Mouse (Mus musculus) cerebellum, adult 2 months (tissue): ENCODE measurements around the gene Atrnl1.

Experiments
- CTCF ChIP-seq: fragments of 200-500 bp; IDR thresholded peaks from 2 replicates; pipeline ENCODE4 v1.5.1; 2011; ENCODE audit warnings: low read depth, mild to moderate bottlenecking, control low read depth, low read length, moderate library complexity, borderline replicate concordance; ENCODE audit not compliant: insufficient read depth
- POLR2A ChIP-seq: fragments of 200-500 bp; IDR thresholded peaks from 2 replicates; pipeline ENCODE4 v1.6.1; 2011; ENCODE audit warnings: low read length, control low read depth, borderline replicate concordance; ENCODE audit not compliant: insufficient read depth

DNA sequence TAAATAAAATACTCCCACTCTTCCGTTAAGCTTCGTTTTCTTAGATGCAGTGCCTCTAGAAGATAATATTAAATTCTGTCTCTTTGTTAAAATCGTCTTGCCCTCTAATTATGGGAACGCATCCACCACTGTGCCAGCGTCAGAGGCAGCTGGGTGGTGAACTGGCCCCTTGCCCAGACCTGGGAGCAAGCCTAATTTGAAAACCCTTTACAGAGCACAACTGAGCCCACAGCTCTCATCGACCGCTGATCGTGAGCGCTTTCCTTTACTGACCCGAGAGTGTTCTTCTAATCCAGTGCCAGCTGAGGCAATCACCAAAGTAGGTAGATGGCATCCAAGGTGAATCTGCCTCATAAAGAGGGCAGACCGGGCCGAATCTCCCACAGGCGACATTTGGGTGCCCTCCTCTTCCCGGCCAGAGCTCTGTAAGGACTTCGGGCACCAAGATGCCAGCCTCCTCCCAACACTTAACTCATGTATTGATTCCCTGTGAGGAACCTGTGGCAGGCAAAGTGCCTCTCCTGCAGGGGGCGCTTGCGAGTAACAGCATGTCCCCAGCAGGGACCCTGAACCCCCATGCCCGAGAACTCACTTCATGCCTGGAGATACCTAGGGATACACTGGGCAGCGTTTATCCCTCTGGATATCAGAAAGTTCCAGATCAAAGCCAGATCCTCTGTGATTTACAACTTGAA lies 507.5 kb downstream of the Atrnl1 start:
- no peak for TF ChIP-seq CTCF
- no peak for TF ChIP-seq POLR2A
